Mouse (Mus musculus): Measurements from ENCODE around the gene Ang4.
"Not testable (repeated sequence)": the region's sequence is repeated elsewhere in the genome, so short reads cannot be mapped to it uniquely, and the experiment has no call there.

Gene Ang4

GRCm38 (mm10) chr14:51773490-51773889 lies at the start of gene Ang4:
Ang4 (minus strand) TSS chr14:51773590.
- DNase-seq (ENCODE audit: low read depth in 2 of 2, low spot score in 2 of 2) = no peak

GRCm38 (mm10) chr14:51799746-51800145 lies 26.4 kb upstream of the Ang4 start, which contains the start of gene AY358078:
AY358078 (plus strand) TSS chr14:51800046.
- DNase-seq (ENCODE audit: low read depth in 2 of 2, low spot score in 2 of 2) = no peak

- DNase-seq (ENCODE audit: low read depth in 2 of 2, low spot score in 2 of 2) = no peak
Measured at GRCm38 (mm10) chr14:51794106-51794505, 20.7 kb upstream of the Ang4 start.

GRCm38 (mm10) chr14:51789196-51789595 lies 15.8 kb upstream of the Ang4 start:
- DNase-seq (ENCODE audit: low read depth in 2 of 2, low spot score in 2 of 2) = no peak

- DNase-seq (ENCODE audit: low read depth in 2 of 2, low spot score in 2 of 2) = no peak
Measured at GRCm38 (mm10) chr14:51787061-51787460, 13.7 kb upstream of the Ang4 start.

- DNase-seq (ENCODE audit: low read depth in 2 of 2, low spot score in 2 of 2) = no peak
Measured at GRCm38 (mm10) chr14:51786335-51786734, 12.9 kb upstream of the Ang4 start.

GRCm38 (mm10) chr14:51778865-51779481 lies 5.6 kb upstream of the Ang4 start:
- no peak for DNase-seq (ENCODE audit: low read depth in 2 of 2, low spot score in 2 of 2)

GRCm38 (mm10) chr14:51777791-51778190 lies 4.4 kb upstream of the Ang4 start:
- DNase-seq (ENCODE audit: low read depth in 2 of 2, low spot score in 2 of 2) = no peak

GRCm38 (mm10) chr14:51771378-51771777 lies 2.0 kb downstream of the Ang4 start:
- not testable (repeated sequence) for DNase-seq (ENCODE audit: low read depth in 2 of 2, low spot score in 2 of 2)

- DNase-seq (ENCODE audit: low read depth in 2 of 2, low spot score in 2 of 2) = no peak
Measured at GRCm38 (mm10) chr14:51755944-51756343, 17.4 kb downstream of the Ang4 start.

- DNase-seq (ENCODE audit: low read depth in 2 of 2, low spot score in 2 of 2) = no peak
Measured at GRCm38 (mm10) chr14:51740347-51741170, 32.8 kb downstream of the Ang4 start.

GRCm38 (mm10) chr14:51739150-51739993 lies 34.0 kb downstream of the Ang4 start:
- DNase-seq (ENCODE audit: low read depth in 2 of 2, low spot score in 2 of 2) = no peak

GRCm38 (mm10) chr14:51738411-51739149 lies 34.8 kb downstream of the Ang4 start:
- DNase-seq (ENCODE audit: low read depth in 2 of 2, low spot score in 2 of 2) = no peak

- no peak for DNase-seq (ENCODE audit: low read depth in 2 of 2, low spot score in 2 of 2)
Measured at GRCm38 (mm10) chr14:51737967-51738366, 35.4 kb downstream of the Ang4 start.

GRCm38 (mm10) chr14:51717083-51717482 lies 56.3 kb downstream of the Ang4 start, which contains the start of gene Gm5800:
Gm5800 (minus strand) TSS chr14:51717183.
- DNase-seq (ENCODE audit: low read depth in 2 of 2, low spot score in 2 of 2) = no peak
